Mouse (Mus musculus) left cerebral cortex, adult 8-10 months (tissue): ENCODE results near the gene Tas2r121. TPM values are rescaled to one million over a fixed set of nuclear protein-coding genes. Genes with fewer than 3 reads are reported as not detected.
"Not testable (repeated sequence)": the region's sequence is repeated elsewhere in the genome, so short reads cannot be mapped to it uniquely, and the experiment has no call there.

Source experiments
- DNase-seq, 2 experiments: peaks; one replicate each; pipeline ENCODE4 v3.0.0; 2022; ENCODE audit warnings: low spot score in 2 of 2
- total RNA-seq, 4 experiments: library from RNA; stranded (reverse); gene quantifications; 2 replicates each; pipeline ENCODE4 v1.2.4; 2022

Tas2r121 gene
- total RNA-seq, result not detected

DNA sequence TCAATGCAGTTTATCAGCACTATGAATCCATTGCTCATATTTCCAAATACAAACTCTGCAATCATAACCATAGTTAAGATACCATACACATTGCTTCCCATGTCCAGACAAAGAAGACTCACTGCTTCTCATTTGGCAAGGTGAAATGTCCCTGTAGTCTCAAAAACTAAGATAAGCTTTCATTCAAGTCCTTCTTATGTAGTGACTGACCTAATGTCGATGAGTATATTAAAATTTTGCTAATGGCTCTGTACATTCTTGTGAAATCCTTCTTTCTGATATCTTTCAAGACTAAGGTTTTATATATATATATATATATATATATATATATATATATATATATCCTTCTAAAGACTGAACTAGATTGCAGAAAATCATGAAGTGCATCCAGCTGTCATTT lies at the start of gene Tas2r121:
Gene Tas2r121 (minus strand): TSS at position 101 of the 400 bp plus-strand sequence.
- no peak for DNase-seq

DNA sequence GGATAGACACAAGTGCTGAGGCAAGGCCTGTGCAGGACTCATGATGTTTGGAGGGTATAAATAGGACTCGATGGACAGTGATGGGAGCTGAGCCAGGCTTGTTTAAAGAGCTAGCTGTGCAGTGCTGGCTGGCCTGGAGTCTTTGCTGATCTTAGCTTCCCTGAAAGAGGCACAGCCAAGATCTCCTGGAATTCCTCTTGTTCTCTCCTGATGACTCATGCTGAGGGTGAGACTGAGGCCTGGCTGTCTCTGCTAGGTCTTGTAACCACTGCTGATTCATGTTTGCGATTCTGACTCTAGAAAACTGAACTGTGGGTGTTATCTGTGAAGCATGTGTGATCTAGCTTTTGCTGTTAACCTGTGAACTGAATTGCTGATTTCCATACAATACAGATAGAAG lies 49.4 kb upstream of the Tas2r121 start:
- DNase-seq, result peak in 1 of 2 experiments; percentile 7

DNA sequence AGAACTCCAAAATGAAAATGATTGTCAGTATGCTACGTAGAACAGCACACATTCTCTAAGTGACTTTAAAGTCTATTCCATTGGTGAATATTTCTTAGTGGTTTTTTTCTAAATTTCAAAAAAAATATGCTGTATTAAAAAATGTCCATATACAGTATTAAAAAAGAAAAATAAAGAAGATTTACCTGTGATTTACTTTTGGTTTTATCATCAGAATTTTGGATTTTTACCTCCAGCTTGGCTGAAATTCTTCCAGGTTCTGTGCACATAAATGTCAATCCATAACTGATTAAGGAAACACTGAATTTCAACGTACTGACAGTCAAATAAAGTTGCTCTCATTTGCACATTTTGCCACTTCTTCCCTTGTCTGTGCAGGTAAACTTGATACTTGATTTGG lies 37.1 kb upstream of the Tas2r121 start, which contains the start of gene Tas2r115:
Gene Tas2r115 (minus strand): TSS at position 101 of the 400 bp plus-strand sequence.
- DNase-seq, result no peak

DNA sequence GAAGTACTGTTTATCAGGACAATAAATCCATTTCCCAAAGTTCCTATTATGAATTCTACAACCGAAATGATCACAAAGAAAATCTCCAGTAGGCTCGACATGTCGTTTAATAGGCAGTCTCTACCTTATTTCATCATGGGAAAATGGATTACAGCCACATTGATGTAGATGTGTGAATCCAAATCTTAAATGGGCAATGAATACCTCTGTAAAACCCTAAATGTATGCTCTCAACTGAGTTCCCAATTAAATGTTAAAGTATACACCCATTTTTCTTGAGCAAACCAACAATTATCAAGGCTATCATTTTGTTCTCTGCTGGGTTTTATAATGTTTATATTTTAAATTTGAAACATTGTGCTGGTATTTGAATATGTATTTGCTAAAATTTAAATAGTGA lies 11.0 kb upstream of the Tas2r121 start, which contains the start of gene Tas2r122:
Gene Tas2r122 (minus strand): TSS at position 101 of the 400 bp plus-strand sequence.
- no peak for DNase-seq

DNA sequence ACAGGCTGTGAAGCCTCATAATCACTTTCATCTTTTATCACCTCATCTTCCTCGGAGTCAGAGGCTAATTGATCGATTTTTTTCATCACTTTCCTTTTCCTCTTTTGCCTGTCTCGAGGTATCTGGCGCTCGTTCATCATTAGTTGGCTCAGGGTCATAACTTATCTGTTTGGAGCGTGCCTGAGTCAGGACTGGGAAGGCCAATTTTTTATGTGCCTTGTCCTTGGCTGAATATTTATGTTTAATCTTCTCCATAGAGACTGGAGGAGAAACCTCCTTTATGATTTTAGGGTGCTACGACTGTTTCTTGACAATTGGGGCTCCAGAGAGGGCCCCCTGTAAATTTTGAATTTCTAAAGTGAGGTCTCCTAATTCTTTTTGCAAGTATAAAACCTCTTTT lies 9.2 kb downstream of the Tas2r121 start:
- DNase-seq, result not testable (repeated sequence)

DNA sequence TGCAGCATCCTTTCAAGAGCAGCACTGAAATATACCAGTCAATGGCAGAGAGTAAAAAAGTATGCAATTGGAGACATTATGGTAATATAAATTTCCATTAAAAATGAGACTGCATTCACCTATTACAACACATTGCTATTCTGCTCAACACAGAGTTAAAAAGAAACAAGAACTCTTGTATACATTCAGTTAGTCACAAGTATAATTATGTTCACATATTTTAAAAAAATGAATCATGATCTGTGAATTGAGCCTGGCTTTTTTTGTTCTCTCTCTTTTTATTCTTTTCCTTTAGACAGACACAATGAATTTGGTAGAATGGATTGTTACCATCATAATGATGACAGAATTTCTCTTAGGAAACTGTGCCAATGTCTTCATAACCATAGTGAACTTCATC lies 44.2 kb downstream of the Tas2r121 start, which contains the start of gene Tas2r120:
Gene Tas2r120 (plus strand): TSS at position 301 of the 400 bp plus-strand sequence.
- no peak for DNase-seq

DNA sequence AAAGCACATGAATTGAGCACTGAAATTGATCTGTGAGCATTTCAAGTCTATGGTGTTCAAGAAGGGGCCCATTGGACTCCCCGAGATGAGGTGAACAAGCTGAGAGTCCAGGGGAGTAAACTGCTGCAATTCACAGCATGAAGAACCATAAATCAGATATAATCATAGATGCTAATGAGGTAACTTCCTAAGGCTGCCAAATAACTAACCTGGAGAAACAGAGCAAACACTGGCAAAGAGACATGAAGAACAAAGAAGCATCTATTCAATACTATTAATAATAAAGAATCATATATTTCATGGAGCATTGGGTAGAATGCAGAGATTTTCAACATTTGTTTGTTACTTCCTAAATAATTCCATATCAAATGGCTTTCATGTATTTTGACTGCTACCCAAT lies 49.4 kb downstream of the Tas2r121 start, which contains the start of gene A630073D07Rik:
Gene A630073D07Rik (minus strand): TSS at position 101 of the 400 bp plus-strand sequence.
- no peak for DNase-seq

Other genes with a start within 250 kb of the Tas2r121 start
- not detected for gene Prh1, start 131.2 kb downstream of the Tas2r121 start, total RNA-seq
- not detected for gene Prp2, start 105.1 kb downstream of the Tas2r121 start, total RNA-seq
- not detected for gene A630073D07Rik, start 49.5 kb downstream of the Tas2r121 start, total RNA-seq
- gene Tas2r120, start 44.1 kb downstream of the Tas2r121 start, total RNA-seq, result not detected
- gene Tas2r122, start 10.9 kb upstream of the Tas2r121 start, total RNA-seq, result not detected
- not detected for gene Tas2r115, start 37.0 kb upstream of the Tas2r121 start, total RNA-seq
- not detected for gene Tas2r124, start 53.7 kb upstream of the Tas2r121 start, total RNA-seq
- not detected for gene Tas2r102, start 61.1 kb upstream of the Tas2r121 start, total RNA-seq
- gene Tas2r136, start 77.2 kb upstream of the Tas2r121 start, total RNA-seq, result not detected
- not detected for gene Tas2r117, start 101.8 kb upstream of the Tas2r121 start, total RNA-seq
- not detected for gene Tas2r123, start 146.1 kb upstream of the Tas2r121 start, total RNA-seq
- not detected for gene Tas2r116, start 154.4 kb upstream of the Tas2r121 start, total RNA-seq
- gene Tas2r110, start 167.0 kb upstream of the Tas2r121 start, total RNA-seq, result not detected
- not detected for gene Tas2r113, start 192.0 kb upstream of the Tas2r121 start, total RNA-seq
- gene Tas2r125, start 208.6 kb upstream of the Tas2r121 start, total RNA-seq, result not detected